8 mouse cellular contexts compared by ENCODE assay signal in genomic region chr19:3292028-3292427, GRCm38 (mm10). TPM values are rescaled to one million over a fixed set of nuclear protein-coding genes. Genes with fewer than 3 reads are reported as not detected.
DNase-seq lines count a peak whose midpoint lies in the region; ATAC-seq lines count a peak whose summit lies in the region.

No protein-coding gene starts in this region.

- ATAC-seq in CD4-positive, CD25-positive, alpha-beta regulatory T cell, adult 4 months = no peak
- peak; percentile 59; the same call in 1 of the 2 replicates for ATAC-seq in frontal cortex, adult (ENCODE audit: low TSS enrichment)

- intact Hi-C loops in left cerebral cortex, postnatal 25 days (cut with DNase I) = loop anchor here (1.0 to 5.0 kb wide), 2 partner anchors 60 to 159 kb away; no protein-coding TSS in a partner anchor

- DNase-seq in CD4-positive, CD25-positive, alpha-beta regulatory T cell, adult 2 months (ENCODE audit: low read depth, low spot score) = peak; percentile 71
- DNase-seq in c-Kit-positive CD71-positive TER-119-negative erythroid progenitor cells, embryonic 14.5 days (ENCODE audit: low read depth) = peak; percentile 24
- DNase-seq in induced T-regulatory cell, adult 2 months (ENCODE audit: low read depth) = peak; percentile 57
- DNase-seq in left cerebral cortex, postnatal 25 days (ENCODE audit: low spot score in 2 of 2) = peak; percentile 58 to 65
- peak; percentile 54 for DNase-seq in mesoderm, embryonic 11.5 days (ENCODE audit: low read depth, low spot score)
- peak; percentile 55 for DNase-seq in right cerebral cortex, postnatal 14 days

RNA-seq across cellular contexts. Expression of gene Ighmbp2, which starts 9.2 kb away (rescaled TPM):
- 1 to 10 TPM; 4.9 to 7.4 TPM for polyA plus RNA-seq in CD4-positive, CD25-positive, alpha-beta regulatory T cell, adult 4 months (2017; shearing (Covaris generic))
- 10 to 100 TPM in 1 of 2 experiments, 1 to 10 TPM in 1; 9.3 to 10.4 TPM for total RNA-seq in left cerebral cortex, postnatal 25 days (2021)

RNA-seq across cellular contexts. Expression of gene Mrpl21, which starts 9.3 kb away (rescaled TPM):
- polyA plus RNA-seq in CD4-positive, CD25-positive, alpha-beta regulatory T cell, adult 4 months (2017; shearing (Covaris generic)) = 100 to 1,000 TPM in 1 of 2 experiments, 10 to 100 TPM in 1; 88.6 to 126 TPM
- 10 to 100 TPM; 49.9 to 55.9 TPM for total RNA-seq in left cerebral cortex, postnatal 25 days (2021)

RNA-seq across cellular contexts. Expression of gene Cpt1a, which starts 30.1 kb away (rescaled TPM):
- 10 to 100 TPM; 17.1 to 31.7 TPM for polyA plus RNA-seq in CD4-positive, CD25-positive, alpha-beta regulatory T cell, adult 4 months (2017; shearing (Covaris generic))
- 10 to 100 TPM; 24.0 to 30.0 TPM for total RNA-seq in left cerebral cortex, postnatal 25 days (2021)
